Mouse (Mus musculus) heart, embryonic 12.5 days (tissue): ENCODE results near the gene Elp4. TPM values are rescaled to one million over a fixed set of nuclear protein-coding genes. Genes with fewer than 3 reads are reported as not detected.

ENCODE experiments used
- ATAC-seq: fragments of 200-750 bp; cut with Nextera tagmentation; 2 replicates; pipeline ENCODE4 v1.8.0; 2017; ENCODE audit warnings: moderate TSS enrichment, moderate library complexity; ENCODE audit not compliant: insufficient number of reproducible peaks, low FRiP score
- H3K27ac ChIP-seq: fragments of 300-500 bp; sonication (generic); 2 replicates; pipeline ENCODE4 v1.5.1; 2016; ENCODE audit warnings: mild to moderate bottlenecking, moderate library complexity; ENCODE audit not compliant: poor library complexity, severe bottlenecking
- H3K27me3 ChIP-seq: fragments of 300-500 bp; sonication (generic); replicated peaks from 2 replicates; pipeline ENCODE4 v1.6.1; 2016; ENCODE audit warnings: mild to moderate bottlenecking, moderate library complexity
- H3K36me3 ChIP-seq: fragments of 300-500 bp; sonication (generic); 2 replicates; pipeline ENCODE4 v1.6.1; 2016; ENCODE audit warnings: mild to moderate bottlenecking, moderate library complexity
- H3K4me1 ChIP-seq: fragments of 300-500 bp; sonication (generic); replicated peaks from 2 replicates; pipeline ENCODE4 v1.6.1; 2016; ENCODE audit warnings: mild to moderate bottlenecking
- H3K4me2 ChIP-seq: fragments of 300-500 bp; sonication (generic); 2 replicates; pipeline ENCODE4 v1.6.1; 2016; ENCODE audit warnings: mild to moderate bottlenecking, moderate library complexity
- H3K4me3 ChIP-seq: fragments of 300-500 bp; sonication (generic); 2 replicates; pipeline ENCODE4 v1.5.1; 2016; ENCODE audit warnings: mild to moderate bottlenecking
- H3K9ac ChIP-seq: fragments of 300-500 bp; sonication (generic); 2 replicates; pipeline ENCODE4 v1.6.1; 2016; ENCODE audit warnings: mild to moderate bottlenecking, moderate library complexity
- H3K9me3 ChIP-seq: fragments of 300-500 bp; sonication (generic); replicated peaks from 2 replicates; pipeline ENCODE4 v1.6.1; 2016; ENCODE audit warnings: mild to moderate bottlenecking, moderate library complexity
- WGBS: fragments of 180-500 bp; shearing (Covaris S2); methylation state at CpG from one replicate; pipeline ENCODE4 v1.1.7; 2016; 5-methylcytosine and 5-hydroxymethylcytosine counted together
- polyA plus RNA-seq: library from polyadenylated mRNA; unstranded; fragments of >200 nt; fragmentation: Nextera tagmentation; extraction: Ambion mirVana; gene quantifications from 2 replicates; pipeline ENCODE4 v1.2.1, GENCODE M21; 2016

Elp4 gene
- polyA plus RNA-seq, 1 experiment from 2014 or later = 20.7 TPM

GRCm38 (mm10) chr2:105661623-105662066, 242.7 kb downstream of the Elp4 start:
- Histone ChIP-seq H3K9ac (no peak overlapping the region), H3K27ac (no peak overlapping the region), H3K36me3 (no peaks in the 10 kb centered on the region), H3K9me3 (no peaks in the 10 kb centered on the region), H3K4me2 (no peak overlapping the region), H3K4me1 (peaks cover 12% of the 10 kb centered on the region), H3K4me3 (no peak overlapping the region), H3K27me3 (peaks cover 95% of the 10 kb centered on the region)
- 2% methylated on average over 18 of the region's 18 CpGs for WGBS
- no peak for ATAC-seq

GRCm38 (mm10) chr2:105660874-105661622, 243.3 kb downstream of the Elp4 start:
- WGBS = 2% methylated on average over 26 of the region's 26 CpGs
- no peak overlapping the region for H3K9ac ChIP-seq
- no peak for ATAC-seq
- H3K4me3 ChIP-seq = peak overlapping the region; percentile 34; the same call in 1 of the 2 replicates
- H3K27ac ChIP-seq = no peak overlapping the region
- H3K4me1 ChIP-seq = peaks cover 12% of the 10 kb centered on the region
- no peaks in the 10 kb centered on the region for H3K9me3 ChIP-seq
- no peaks in the 10 kb centered on the region for H3K36me3 ChIP-seq
- H3K27me3 ChIP-seq = peaks cover 94% of the 10 kb centered on the region
- peak overlapping the region; percentile 52 for H3K4me2 ChIP-seq

GRCm38 (mm10) chr2:105659926-105660873, 244.2 kb downstream of the Elp4 start:
- WGBS = 1% methylated on average over 41 of the region's 41 CpGs
- Histone ChIP-seq H3K4me3 (peak overlapping the region; percentile 34), H3K9ac (no peak overlapping the region), H3K9me3 (no peaks in the 10 kb centered on the region), H3K4me1 (peaks cover 12% of the 10 kb centered on the region), H3K27ac (no peak overlapping the region), H3K36me3 (no peaks in the 10 kb centered on the region), H3K27me3 (peaks cover 93% of the 10 kb centered on the region), H3K4me2 (peak overlapping the region; percentile 52)
- ATAC-seq = no peak

GRCm38 (mm10) chr2:105659350-105659749, 245.0 kb downstream of the Elp4 start:
- no peaks in the 10 kb centered on the region for H3K9me3 ChIP-seq
- H3K4me2 ChIP-seq = peak overlapping the region; percentile 52
- WGBS = 11% methylated on average over 9 of the region's 9 CpGs
- H3K27ac ChIP-seq = no peak overlapping the region
- ATAC-seq = no peak
- peak overlapping the region; percentile 34 for H3K4me3 ChIP-seq
- H3K27me3 ChIP-seq = peaks cover 89% of the 10 kb centered on the region
- H3K36me3 ChIP-seq = no peaks in the 10 kb centered on the region
- H3K4me1 ChIP-seq = peaks cover 12% of the 10 kb centered on the region
- H3K9ac ChIP-seq = no peak overlapping the region

GRCm38 (mm10) chr2:105656456-105656855, 247.9 kb downstream of the Elp4 start:
- Histone ChIP-seq H3K36me3 (no peaks in the 10 kb centered on the region), H3K4me3 (no peak overlapping the region), H3K4me1 (peaks cover 12% of the 10 kb centered on the region), H3K4me2 (no peak overlapping the region), H3K27ac (no peak overlapping the region), H3K9ac (no peak overlapping the region), H3K9me3 (no peaks in the 10 kb centered on the region), H3K27me3 (peaks cover 87% of the 10 kb centered on the region)
- ATAC-seq = no peak
- WGBS = 74% methylated on average over 8 of the region's 8 CpGs

Other genes starting within 250 kb of the Elp4 start
- gene Pax6, start 235.7 kb downstream of the Elp4 start, polyA plus RNA-seq = 0.28 and 0.46 TPM in 2 replicates
- gene Immp1l, start 74 bp upstream of the Elp4 start, polyA plus RNA-seq = 104 and 111 TPM in 2 replicates
- gene Dnajc24, start 99.0 kb upstream of the Elp4 start, polyA plus RNA-seq = 27.9 and 31.8 TPM in 2 replicates